Mouse (Mus musculus) liver, adult 2 months (tissue): ENCODE data around the gene Fzd5. TPM values are rescaled to one million over a fixed set of nuclear protein-coding genes. Genes with fewer than 3 reads are reported as not detected.

Experiments used
- DNase-seq: peaks from one replicate; pipeline ENCODE4 v3.0.0-alpha.2; 2011; ENCODE audit warnings: low read depth, low spot score; ENCODE audit errors: extremely low read depth
- H3K27ac ChIP-seq: fragments of 200-500 bp; replicated peaks from 2 replicates; pipeline ENCODE4 v1.5.1; 2012; ENCODE audit warnings: low read depth, mild to moderate bottlenecking, control low read depth, inconsistent platforms, low read length; ENCODE audit not compliant: insufficient read depth
- H3K27me3 ChIP-seq: fragments of 200-500 bp; 2 replicates; pipeline ENCODE4 v1.6.1; 2012; ENCODE audit warnings: mild to moderate bottlenecking, moderate library complexity, low read length, inconsistent platforms; ENCODE audit not compliant: control insufficient read depth, insufficient read depth
- H3K36me3 ChIP-seq: fragments of 200-500 bp; 2 replicates; pipeline ENCODE4 v1.6.1; 2012; ENCODE audit warnings: low read length, inconsistent platforms; ENCODE audit not compliant: control insufficient read depth, insufficient read depth
- H3K4me1 ChIP-seq: fragments of 200-500 bp; 2 replicates; pipeline ENCODE4 v1.6.1; 2011; ENCODE audit warnings: low read length; ENCODE audit not compliant: control insufficient read depth, insufficient read depth
- H3K4me3 ChIP-seq: fragments of 200-500 bp; 2 replicates; pipeline ENCODE4 v1.5.1; 2011; ENCODE audit warnings: low read depth, mild to moderate bottlenecking, control low read depth, low read length, moderate library complexity; ENCODE audit not compliant: insufficient read depth
- H3K79me2 ChIP-seq: fragments of 200-500 bp; 2 replicates; pipeline ENCODE4 v1.6.1; 2012; ENCODE audit warnings: inconsistent platforms, mild to moderate bottlenecking, low read length, moderate library complexity; ENCODE audit not compliant: control insufficient read depth, insufficient read depth
- H3K9ac ChIP-seq: fragments of 200-500 bp; 2 replicates; pipeline ENCODE4 v1.6.1; 2012; ENCODE audit warnings: low read depth, mild to moderate bottlenecking, control low read depth, inconsistent platforms, low read length
- CTCF ChIP-seq: fragments of 200-500 bp; IDR thresholded peaks from 2 replicates; pipeline ENCODE4 v1.5.1; 2011; ENCODE audit warnings: low read depth, low read length, control low read depth
- POLR2A ChIP-seq: fragments of 200-500 bp; IDR thresholded peaks from 2 replicates; pipeline ENCODE4 v1.6.1; 2011; ENCODE audit warnings: low read length, control low read depth; ENCODE audit not compliant: insufficient read depth; ENCODE audit errors: extremely low read depth
- WGBS: fragments of 180-500 bp; shearing (Covaris S2); methylation state at CpG from one replicate; pipeline ENCODE4 v1.1.7; 2018; 5-methylcytosine and 5-hydroxymethylcytosine counted together
- polyA plus RNA-seq: library from polyadenylated mRNA; depleted of rRNA; stranded (reverse); fragments of >200 nt; gene quantifications from 2 replicates; pipeline ENCODE4 v1.2.3, GENCODE M21; 2012; rRNA removed
- total RNA-seq: library from RNA; depleted of rRNA; stranded (reverse); fragments of >200 nt; gene quantifications from 2 replicates; pipeline ENCODE4 v1.2.3, GENCODE M21; 2014; rRNA removed

Gene Fzd5
- total and polyA plus RNA-seq, 2 experiments = 3.1 to 4.7 TPM

- TF ChIP-seq POLR2A (no peak), CTCF (no peak)
- H3K36me3 ChIP-seq = no peaks in the 10 kb centered on the region
- no peak overlapping the region for H3K4me3 ChIP-seq
- no peak overlapping the region for H3K27ac ChIP-seq
- H3K4me1 ChIP-seq = no peaks in the 10 kb centered on the region
- H3K79me2 ChIP-seq = no peaks in the 10 kb centered on the region
- H3K27me3 ChIP-seq = no peaks in the 10 kb centered on the region
- no peak for DNase-seq
- 96% methylated on average over 3 of the region's 3 CpGs for WGBS
- H3K9ac ChIP-seq = no peak overlapping the region
These were observed 54.5 kb downstream of the Fzd5 start for GRCm38 (mm10) chr1:64683039-64683438.

- no peak for TF ChIP-seq CTCF
- no peak for TF ChIP-seq POLR2A
- no peak for DNase-seq
- WGBS = 97% methylated on average over 3 of the region's 3 CpGs
- Histone ChIP-seq H3K27me3 (no peaks in the 10 kb centered on the region), H3K27ac (no peak overlapping the region), H3K4me3 (no peak overlapping the region), H3K36me3 (no peaks in the 10 kb centered on the region), H3K9ac (no peak overlapping the region), H3K79me2 (no peaks in the 10 kb centered on the region), H3K4me1 (no peaks in the 10 kb centered on the region)
These were observed 56.1 kb downstream of the Fzd5 start for GRCm38 (mm10) chr1:64681499-64681898.

Other genes starting within 250 kb of the Fzd5 start
- 14.3 TPM in 2 replicates for gene Creb1, start 205.1 kb downstream of the Fzd5 start, total RNA-seq
- gene Creb1, start 205.1 kb downstream of the Fzd5 start, polyA plus RNA-seq = 4.8 and 4.9 TPM in 2 replicates
- 6.9 and 7.0 TPM in 2 replicates for gene Mettl21a, start 120.5 kb downstream of the Fzd5 start, total RNA-seq
- gene Mettl21a, start 120.5 kb downstream of the Fzd5 start, polyA plus RNA-seq = 6.0 and 9.1 TPM in 2 replicates
- 3.6 and 3.9 TPM in 2 replicates for gene Ccnyl1, start 47.3 kb downstream of the Fzd5 start, total RNA-seq
- gene Ccnyl1, start 47.3 kb downstream of the Fzd5 start, polyA plus RNA-seq = 5.8 and 6.0 TPM in 2 replicates
- 2.8 TPM in 2 replicates for gene Plekhm3, start 219.1 kb upstream of the Fzd5 start, total RNA-seq
- gene Plekhm3, start 219.1 kb upstream of the Fzd5 start, polyA plus RNA-seq = 0.44 and 0.73 TPM in 2 replicates